Mouse (Mus musculus): ENCODE measurements around the gene Lrfn1.
"Not testable (repeated sequence)": the region's sequence is repeated elsewhere in the genome, so short reads cannot be mapped to it uniquely, and the experiment has no call there.

Gene Lrfn1

DNA sequence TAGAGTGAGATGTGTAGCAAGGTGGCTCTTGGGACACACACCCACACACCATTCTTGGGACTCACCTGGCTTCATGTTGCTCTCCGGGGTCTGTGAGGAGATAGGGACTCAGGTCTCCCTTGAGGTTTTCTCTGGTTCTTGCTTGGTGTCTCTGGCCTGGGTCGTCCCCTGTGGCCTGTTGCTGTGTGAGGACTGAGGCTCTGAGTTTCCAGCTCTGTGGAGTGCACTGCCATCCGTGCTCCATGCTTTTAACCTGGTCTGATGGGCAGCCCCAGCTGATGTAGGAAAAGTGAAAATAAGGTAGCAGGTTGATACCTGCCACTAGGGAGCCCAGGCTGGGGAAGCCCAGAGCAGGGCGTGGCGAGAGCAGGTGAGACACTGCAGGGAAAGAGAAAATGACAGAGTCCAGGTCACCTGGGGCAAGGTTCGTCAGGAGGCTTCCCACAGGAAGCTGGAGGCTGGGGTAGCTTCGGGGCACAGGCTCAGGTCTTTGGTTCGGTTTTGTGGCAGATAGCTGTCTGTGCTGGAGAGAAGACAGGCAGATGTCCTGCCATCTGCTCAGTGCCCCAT is 58.7 kb downstream of the Lrfn1 start, which contains the start of gene Ifnl2:
Ifnl2 (minus strand) TSS at position 51 of the 570 bp plus-strand sequence.
- DNase-seq (ENCODE audit: low read depth, low spot score), result not testable (repeated sequence)

- DNase-seq (ENCODE audit: low read depth, low spot score), result no peak
Measured at GRCm38 (mm10) chr7:28511441-28511840, 59.7 kb downstream of the Lrfn1 start.
